Mouse (Mus musculus) inflammation-experienced regulatory T-cells, adult 6 months (primary cell): ENCODE data around the gene Tmem262. TPM values are rescaled to one million over a fixed set of nuclear protein-coding genes. Genes with fewer than 3 reads are reported as not detected.
"Not testable (repeated sequence)": the region's sequence is repeated elsewhere in the genome, so short reads cannot be mapped to it uniquely, and the experiment has no call there.

Experiments used
- ATAC-seq: one replicate; pipeline ENCODE4 v1.8.0; 2017
- polyA plus RNA-seq, 3 experiments: library from polyadenylated mRNA; unstranded; fragments of 100-300 nt; shearing (Covaris generic); gene quantifications; one replicate each; pipeline ENCODE4 v1.2.1; 2017

The Tmem262 gene
- not detected for polyA plus RNA-seq

DNA sequence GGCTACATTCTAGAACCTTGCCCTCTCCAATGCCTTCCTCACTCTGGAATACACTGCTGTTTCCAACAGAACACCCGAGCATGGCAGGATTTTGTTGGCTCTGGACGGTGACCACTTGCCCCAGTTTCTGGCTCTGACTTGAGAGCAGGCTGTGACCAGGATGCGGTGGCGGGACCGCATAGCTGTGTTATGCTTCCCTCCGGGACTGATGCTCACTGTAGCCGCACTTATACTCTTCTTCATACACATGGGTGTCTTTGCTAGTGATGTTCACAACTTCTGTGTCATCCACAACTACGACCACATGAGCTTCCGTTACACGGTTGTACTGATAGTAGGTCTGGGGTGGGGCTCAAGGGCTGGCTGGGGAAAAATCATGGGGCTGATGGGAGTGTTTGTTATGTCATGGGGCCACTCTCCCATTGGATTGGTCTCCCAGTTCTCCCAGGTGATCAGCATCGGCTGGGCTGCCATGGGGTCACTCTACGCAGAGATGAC lies at the start of gene Tmem262:
Gene Tmem262 (plus strand): TSS at position 51 of the 498 bp plus-strand sequence.
- no peak for ATAC-seq

DNA sequence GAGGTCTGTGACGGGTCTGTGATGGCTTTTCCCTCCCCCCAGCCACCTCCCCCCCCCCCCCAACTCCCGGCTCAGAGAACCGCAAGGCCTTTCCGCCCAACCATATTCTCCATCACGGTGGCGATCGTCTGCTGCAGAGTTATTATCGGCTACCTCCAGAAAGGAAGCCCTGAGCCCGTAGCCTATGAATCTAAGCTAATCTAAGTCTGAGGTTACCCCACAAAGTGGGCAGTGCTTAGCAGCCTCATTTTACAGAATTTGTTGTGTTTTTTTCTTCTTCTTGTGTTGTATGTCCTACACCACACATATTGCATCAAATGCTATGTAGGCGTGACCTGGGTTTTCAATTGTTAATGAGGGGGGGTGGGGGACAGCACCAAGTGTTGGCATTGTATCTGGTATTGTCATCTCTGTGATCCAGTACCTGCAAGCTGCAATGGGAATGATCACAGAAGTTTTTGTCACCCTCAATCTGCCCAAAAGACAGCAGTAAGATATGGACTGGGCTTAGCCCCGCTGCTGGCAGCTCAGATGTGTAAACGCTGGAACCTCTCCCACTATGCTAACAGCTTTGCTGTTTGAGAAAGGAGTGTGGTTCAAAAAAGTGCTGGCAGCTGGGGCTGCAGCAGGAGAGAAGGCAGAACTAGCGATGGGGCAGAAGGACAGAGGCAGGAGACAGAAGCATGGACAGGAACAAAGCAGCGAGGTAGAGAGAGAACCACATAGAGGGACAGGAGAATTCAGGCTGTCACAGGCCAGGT lies 49.1 kb upstream of the Tmem262 start:
- no peak for ATAC-seq

DNA sequence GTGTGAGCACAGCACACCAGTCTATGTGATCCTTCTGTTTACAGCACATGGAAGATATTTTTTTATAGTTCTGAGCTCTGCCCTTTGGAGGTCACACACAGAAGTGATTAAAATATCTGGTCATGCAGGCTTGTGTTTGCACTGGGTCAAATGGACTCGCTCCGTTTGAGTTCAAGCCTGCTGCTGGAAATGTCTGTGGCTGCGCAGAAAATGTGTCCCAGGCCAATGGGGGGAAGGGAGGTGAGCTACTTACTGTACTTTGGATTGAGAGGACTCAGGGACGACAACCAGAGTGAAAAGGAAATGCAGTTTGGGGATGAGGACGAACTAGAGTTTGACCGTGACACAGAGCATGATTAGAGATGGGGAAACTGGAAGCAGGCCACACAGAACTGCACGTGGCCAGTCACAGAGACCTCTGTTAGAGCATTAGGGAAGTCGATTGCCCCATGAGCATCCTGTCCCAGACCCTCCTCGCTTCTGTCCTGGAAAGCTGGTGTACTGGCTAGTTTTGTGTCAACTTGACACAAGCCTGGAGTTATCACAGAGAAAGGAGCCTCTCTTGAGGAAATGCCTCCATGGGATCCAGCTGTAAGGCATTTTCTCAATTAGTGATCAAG lies 43.8 kb upstream of the Tmem262 start:
- ATAC-seq: no peak

DNA sequence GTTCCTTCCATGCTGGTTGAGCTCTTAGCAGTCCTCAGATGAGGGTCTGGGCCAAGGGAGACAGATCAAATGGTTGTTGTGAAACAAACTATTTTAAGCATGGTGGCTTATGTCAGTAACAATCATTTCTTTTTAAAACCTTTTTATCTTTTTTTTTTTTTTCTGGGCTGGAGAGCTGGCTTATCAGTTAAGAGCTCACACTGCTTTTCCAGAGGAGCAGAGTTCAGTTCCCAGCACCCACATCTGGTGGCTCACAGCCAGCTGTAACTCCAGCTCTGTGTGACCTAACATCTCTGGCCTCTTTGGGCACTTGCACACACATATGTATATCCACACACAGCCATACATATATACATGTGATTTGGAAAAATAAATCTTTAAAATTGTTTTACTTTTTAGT lies 42.1 kb upstream of the Tmem262 start:
- no peak for ATAC-seq

DNA sequence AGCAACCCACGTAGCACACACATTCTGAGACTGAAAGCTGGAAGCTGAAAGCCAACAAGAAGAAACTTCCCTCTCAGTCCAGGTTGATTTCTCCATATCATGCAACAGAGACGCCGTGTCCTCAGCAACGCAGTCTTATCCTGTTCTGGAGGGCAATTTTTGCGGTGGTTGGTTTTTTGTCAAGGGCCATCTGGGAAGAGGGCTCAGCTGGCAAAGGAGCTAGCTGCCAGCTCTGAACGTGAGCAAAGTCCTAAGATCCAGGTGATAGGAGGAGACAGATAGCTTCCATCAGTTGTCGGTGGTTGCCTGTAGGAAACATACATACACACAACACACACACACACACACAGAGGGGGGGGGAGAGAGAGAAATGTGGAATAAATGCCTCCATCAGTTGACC lies 41.5 kb upstream of the Tmem262 start:
- no peak for ATAC-seq

DNA sequence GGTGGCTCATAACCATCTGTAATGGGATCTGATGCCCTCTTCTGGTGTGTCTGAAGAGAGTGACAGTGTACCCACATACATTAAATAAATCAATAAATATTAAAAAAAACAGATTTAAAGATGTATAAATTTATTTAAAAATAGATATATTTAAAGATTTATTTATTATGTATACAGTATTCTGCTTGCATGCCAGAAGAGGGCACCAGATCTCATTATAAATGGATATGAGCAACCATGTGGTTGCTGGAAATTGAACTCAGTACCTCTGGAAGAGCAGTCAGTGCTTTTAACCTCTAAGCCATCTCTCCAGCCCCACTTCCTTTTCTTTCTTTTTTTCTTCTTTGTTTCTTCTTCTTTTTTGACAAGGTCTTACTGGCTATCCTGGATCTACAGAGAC lies 39.8 kb upstream of the Tmem262 start:
- no peak for ATAC-seq

DNA sequence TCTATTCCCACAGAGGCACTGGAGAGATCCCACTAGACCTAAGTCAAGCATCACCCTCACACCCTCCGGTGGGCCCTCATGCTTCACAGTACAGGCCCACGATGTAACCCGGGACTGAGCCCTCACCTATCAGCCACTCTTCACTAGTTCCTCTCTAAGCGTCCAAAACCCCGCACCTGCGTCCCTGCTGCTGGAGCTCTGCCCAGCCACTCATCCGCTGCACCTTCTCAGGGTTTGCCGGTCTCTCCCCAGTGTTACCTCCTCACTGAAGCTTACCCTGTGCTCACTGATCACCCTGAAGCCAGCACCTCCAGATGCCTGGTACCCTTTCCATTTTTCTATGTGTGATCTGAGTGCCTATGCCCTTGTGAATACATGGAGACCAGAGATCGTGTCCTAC lies 37.5 kb upstream of the Tmem262 start:
- no peak for ATAC-seq

DNA sequence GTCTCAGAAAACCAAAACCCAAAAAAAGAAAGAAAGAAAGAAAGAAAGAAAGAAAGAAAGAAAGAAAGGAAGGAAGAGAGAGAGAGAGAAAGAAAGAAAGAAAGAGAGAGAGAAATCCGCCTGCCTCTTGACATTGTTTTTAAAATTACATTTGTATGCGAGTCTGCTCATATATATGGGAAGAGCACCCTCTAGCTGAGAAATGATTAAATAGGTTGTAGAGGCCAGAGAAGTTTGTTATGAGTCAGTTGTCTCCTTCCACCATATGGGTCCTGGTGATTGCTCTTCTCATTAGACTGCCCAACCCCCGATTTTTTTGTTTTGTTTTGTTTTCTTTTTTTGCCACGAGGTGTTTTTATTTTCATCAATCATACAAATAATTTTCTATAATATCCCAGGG lies 35.7 kb upstream of the Tmem262 start:
- ATAC-seq: not testable (repeated sequence)

DNA sequence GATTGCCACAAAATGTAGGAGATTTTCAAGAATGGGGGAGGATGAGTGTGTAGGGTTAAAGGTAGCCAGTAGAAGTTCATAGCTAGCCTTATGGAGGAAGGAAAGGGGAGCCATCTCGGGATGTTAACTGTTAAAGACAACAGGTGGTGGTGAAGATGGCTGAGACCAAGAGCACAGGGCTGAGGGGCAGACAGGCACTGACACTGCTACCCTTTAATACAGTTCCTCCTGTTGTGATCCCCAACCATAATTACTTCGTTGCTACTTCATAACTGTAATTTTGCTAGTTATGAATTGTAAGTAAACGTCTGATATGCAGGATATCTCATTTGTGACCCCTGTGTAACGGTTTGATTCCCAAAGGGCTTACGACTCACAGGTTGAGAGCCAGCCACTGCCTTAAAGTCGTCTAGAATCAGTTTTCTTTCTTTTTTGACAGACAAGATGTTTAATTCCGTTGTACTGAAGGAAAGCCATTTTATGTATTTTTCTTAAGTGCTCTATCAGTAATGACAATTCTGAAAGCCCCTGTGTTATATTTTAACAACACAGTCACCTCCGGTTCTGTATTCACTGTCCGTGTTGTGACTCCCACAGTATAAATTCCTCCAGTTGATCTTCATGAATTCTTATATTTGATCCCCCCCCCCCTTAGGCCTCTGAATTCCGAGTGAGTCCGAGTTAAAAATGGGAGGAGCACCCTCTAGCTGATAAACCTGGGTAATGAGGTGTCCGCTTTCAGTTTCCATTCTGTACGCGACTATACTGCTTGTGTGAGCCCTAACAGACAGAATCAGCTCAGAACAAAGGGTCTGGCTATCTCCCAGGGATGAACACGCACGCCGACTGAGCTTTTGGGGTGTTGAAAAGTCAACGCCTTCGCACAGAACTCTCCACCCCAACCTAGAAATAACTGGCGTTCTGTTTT lies 34.2 kb upstream of the Tmem262 start:
- ATAC-seq: peak; percentile 34

DNA sequence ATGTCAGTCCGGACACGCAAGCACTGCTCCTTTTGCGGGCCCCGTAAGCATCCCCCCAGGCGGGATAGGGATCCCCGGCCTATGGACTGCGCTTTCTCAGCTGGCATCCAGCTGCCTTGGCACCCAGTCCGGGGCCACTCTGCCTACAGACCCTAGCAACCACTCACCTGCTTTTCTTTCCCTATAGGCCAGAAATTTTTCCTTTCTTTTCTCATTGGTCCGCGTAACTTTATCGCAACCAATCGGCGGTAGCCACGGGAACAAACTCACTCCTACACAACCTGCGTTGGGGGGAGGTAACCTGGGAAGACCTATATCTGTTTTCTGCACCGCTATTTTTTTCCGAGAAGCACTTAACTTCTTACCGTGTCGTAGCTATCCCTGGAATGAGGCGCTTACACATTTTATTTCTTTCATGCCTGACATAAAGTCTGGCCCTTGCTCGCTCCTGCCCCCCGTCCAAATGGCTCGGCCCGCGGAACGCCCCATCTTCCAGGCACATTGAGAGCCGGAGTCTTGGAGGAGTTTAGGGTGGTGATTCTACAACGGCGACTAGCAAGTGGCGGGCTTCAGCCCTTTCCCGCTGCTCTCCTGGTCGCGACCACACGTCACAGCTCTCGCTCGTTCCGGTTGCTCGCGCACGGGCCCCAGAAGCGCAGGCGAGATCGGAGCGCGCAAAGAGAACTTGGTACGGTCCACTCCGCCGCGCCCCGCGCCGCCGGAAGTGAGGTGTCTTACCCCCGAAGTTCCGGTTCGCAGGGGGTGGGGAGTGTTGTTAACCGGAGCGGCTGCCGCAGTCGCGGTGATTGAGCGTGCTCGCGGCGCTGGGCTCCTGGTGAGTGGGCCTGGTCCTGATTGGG lies 33.3 kb upstream of the Tmem262 start, which contains the start of gene Syvn1:
Gene Syvn1 (plus strand): TSS at position 283 of the 860 bp plus-strand sequence.
- peak; percentile 90 for ATAC-seq

DNA sequence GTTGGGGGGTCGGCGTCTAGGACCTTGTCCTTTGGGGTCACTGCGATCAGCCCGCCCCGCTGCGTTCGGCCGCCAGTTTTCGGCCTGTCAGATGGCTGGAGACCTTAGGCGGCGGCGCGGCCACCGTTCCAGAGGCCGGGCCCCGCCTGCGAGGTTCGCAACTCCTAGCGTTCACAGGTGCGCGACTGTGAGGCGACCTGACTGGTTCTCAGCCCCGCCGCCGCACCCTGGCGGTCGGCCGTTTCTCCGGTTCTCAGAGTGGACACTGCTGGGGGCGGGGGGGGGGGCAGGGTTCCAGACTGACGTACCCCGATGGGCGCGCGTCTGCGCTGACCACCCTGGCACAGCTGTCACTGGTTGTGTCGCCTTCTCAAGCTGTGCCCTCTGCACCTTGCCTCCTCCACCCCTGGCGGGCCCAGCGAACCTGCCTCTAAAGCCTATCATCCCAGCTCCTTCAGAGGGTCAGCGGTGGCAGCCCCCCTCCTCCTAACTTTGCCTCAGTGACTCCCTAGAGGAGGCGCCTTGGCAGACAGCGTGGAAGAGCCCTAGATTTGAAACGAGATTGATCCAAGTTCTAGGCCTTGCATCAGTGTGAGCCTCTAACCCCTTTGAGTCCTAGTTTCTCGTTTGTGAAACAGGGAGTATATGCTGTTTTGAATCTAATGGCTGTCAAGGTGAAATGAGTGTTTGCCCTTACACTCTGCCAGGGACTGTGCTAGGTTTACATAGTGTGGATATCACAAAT lies 32.5 kb upstream of the Tmem262 start:
- ATAC-seq: no peak

DNA sequence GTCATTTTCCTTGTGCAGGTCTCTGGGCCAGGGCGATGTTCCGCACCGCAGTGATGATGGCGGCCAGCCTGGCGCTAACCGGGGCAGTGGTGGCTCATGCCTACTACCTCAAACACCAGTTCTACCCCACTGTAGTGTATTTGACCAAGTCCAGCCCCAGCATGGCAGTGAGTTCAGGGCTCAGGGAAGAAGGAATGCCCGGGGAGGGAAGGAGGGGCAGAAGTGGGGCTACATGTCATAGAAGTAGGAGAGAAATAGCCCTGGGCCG lies 32.0 kb upstream of the Tmem262 start:
- ATAC-seq: no peak

DNA sequence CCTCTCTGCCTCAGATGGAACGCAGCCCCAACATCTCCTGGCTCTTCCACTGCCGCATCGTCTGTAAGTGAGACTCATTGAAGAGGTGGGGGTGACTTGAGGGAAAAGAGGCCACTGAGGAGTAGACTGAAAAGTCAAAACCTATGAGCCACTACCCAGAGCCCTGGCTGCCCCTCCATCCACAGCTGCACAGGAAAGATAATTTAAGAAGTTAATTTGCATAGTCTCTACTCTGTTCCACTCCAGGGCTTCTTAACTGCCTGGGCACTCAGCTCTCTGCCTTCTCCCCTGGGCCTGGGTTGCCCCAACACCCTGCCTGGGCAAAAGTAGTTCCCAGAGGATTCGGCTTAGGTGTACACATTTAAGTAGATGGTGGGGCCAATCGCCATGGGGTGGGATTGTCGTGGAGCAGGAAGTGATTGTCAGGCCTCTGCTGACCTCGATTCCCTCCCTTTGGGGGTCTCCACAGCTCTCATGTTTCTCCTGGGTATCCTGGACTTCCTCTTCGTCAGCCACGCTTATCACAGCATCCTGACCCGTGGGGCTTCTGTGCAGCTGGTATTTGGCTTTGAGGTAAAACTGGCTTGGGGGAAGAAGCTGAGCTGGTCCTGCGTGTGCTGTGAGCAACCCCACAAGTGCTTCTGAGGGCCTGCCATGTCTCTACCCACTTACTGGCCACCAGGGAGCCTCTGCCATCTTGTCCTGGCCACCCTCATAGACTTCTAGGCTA lies 31.0 kb upstream of the Tmem262 start:
- no peak for ATAC-seq

DNA sequence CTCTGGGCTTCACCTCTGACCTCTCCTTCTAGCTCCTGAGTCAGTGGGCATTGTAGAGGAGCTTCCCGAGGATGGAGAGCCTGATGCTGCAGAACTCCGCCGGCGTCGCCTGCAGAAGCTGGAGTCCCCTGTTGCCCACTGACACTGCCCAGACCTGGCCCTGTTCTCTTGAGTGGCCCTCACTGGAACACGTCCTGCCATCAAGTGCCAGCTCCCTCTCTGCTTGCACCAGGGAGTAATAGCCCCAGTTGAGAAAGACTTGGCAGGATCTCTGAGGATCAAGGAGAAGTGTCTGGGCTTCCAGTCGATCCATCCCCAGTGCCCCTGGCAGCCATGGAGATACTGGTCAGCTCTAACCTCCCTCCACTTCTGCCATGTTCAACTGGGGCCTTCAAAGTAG lies 27.3 kb upstream of the Tmem262 start:
- ATAC-seq: no peak

DNA sequence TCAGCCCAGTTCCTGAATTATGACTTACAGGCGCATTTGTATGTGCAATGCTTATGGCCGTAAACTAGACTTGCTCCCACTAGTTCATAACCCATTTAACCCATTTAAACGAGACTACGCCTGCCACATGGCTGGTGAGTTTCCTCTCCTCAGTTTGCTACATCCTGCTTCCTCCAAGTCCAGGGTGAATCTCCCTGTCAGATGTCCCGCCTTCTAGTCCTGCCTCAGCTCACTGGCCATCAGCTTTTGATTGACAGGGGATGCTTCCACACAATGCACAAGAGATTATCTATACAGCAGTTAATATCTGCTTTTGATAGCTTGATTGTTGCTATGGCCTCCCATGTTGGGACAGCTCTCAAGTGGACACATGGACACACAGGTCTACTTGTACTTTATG lies 25.5 kb upstream of the Tmem262 start:
- ATAC-seq: no peak

DNA sequence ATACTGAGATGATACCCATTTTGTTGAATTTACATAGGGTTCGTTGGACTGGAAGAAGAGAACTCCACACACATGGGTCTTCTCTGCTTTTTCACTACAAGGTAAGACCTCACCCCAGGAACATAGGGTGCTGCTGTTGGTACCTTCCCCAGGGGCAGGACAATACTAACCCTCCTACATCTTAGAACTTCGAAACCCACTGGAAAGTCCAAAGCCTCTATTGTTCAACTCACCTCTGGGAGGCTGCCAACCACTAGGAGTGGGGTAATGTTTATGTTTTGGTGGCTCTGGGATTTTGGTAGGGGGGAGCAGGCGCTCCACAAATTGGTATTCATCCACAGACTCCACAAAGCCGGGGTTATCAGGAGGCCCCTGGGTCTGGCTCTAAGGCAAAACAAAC lies 23.1 kb upstream of the Tmem262 start:
- ATAC-seq: no peak

DNA sequence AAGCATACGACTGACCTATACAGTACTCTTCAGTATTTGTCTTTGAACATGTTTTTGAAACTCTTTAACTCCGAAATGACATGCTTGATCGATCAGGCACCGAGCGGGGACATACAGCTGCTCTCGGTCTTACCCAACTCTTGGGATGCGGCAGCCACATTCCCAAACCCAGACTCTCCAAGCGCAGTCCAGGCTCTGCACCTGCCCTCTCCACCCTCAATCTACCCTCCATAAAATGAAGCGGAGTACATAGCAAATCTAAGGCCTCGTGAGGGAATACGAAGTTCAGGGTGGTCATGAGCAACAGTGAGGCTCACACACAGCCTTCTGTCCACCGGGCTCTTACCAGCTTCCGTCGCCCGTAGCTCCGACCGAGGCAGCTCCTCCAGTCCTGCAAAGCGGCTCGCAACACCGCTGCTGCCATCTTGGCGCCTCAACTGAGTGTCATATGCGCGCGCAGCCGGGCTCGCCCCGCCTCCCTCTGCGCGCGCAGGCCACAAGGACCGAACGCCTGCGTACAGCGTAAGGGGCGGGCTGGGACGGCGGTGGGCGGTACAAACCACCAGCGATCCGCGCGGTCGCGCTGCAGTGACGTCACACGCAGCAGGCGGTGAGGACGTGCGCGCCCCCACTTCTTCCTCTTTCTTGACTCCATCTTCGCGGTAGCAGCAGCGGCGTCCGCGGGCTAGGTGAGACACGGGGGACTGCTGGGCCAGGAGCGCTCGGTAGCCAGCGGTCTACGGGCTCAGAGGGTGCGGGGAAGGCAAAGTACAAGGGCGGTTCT lies 22.3 kb upstream of the Tmem262 start, which contains the start of the genes Mrpl49 and Fau:
Gene Mrpl49 (minus strand): TSS at position 473 of the 784 bp plus-strand sequence.
Gene Fau (plus strand): TSS at position 532 of the 784 bp plus-strand sequence.
- ATAC-seq: peak; percentile 71

DNA sequence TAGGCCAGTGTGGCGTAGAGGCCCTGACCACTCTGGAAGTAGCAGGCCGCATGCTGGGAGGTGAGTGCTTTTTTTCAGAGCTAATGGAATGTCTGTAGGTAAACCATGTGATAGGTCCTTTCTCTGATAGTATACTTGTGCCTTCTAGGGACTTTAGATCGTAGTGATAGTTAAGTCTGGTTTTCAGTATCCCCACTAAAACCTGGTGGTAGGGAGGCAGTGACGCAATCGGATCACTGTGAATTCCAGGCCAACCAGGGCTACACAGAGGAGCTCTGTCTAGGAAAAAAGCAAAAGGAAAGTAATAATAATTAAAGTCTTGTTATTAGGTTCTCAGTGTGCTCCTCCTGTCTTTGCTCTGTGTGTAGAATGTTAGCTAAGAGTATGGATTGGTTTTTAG lies 21.3 kb upstream of the Tmem262 start:
- no peak for ATAC-seq

DNA sequence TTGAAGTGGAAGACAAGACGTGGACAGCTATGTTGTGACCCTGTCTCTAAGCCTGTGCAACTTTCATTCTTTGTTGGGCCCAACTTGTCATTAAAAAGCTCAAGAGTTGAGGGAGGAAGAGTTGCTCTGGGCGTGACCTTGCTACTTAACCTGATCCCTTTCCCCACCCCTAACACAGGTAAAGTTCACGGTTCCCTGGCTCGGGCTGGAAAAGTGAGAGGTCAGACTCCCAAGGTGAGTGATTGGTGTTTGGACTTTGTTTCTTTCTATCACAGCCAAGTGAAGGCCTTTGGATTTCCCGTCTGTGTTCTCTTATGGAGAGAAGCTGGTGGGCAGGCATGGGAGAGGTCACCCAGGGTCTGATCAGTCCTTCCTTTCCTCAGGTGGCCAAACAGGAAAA lies 20.9 kb upstream of the Tmem262 start:
- ATAC-seq: no peak

DNA sequence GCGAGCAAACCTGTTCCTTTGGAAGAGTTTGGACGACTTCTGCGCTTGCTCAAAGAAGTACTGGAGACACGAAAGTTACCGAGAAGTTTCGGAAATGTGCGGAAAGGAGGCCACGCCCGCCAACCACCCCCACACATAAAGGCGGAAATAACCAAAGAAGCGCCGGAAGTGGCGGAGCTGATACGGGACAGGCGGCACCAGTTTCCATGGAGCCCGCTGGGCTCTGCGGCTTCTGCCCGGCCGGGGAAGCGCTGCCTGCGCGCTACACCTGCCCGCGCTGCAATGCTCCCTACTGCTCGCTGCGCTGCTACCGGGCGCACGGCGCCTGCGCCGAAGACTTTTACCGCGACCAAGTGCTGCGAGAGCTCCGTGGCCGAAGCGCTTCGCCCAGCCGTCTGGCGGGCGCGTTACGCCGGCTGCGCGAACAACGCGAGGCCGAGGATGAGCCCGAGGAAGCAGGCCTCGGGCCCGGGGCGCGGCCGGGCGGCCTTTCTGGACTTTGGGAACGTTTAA lies 18.8 kb upstream of the Tmem262 start, which contains the start of gene Znhit2:
Gene Znhit2 (plus strand): TSS at position 172 of the 513 bp plus-strand sequence.
- peak; percentile 84 for ATAC-seq
